Mouse (Mus musculus) cerebellum, adult 8-10 months (tissue): Measurements from ENCODE around the gene Ccdc113.

Experiments used
- DNase-seq: peaks from one replicate; pipeline ENCODE4 v3.0.0; 2022

The Ccdc113 gene

DNA sequence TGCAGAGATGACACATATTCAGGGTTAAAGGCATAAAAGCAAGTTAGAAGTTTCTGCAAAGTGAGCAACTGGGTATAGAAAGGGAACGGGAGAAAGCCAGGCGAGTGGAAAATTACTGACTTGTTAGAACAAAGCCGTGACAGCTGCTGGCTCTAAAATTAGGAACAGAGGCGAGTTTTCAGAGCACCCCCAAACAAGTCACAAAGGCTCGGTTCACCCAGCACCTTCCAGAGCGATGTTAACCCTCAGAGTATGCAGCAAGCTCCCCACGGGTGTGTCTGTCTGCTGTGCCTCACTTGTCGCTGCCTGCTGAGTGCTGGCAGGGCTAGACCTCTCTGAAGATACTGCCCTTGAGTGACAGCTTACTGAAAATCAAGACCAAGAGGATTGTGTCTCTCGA is 73.3 kb downstream of the Ccdc113 start:
- DNase-seq = no peak
